Mouse (Mus musculus) hindbrain, postnatal 0 days (tissue): ENCODE data around the gene Stxbp2. TPM values are rescaled to one million over a fixed set of nuclear protein-coding genes. Genes with fewer than 3 reads are reported as not detected.

ENCODE experiments used
- ATAC-seq: fragments of 200-750 bp; cut with Nextera tagmentation; 2 replicates; pipeline ENCODE4 v1.8.0; 2017; ENCODE audit warnings: mild to moderate bottlenecking, moderate TSS enrichment, moderate library complexity
- DNase-seq: peaks from one replicate; pipeline ENCODE4 v3.0.0-alpha.2; 2015; ENCODE audit warnings: low spot score
- H3K27ac ChIP-seq: fragments of 300-500 bp; sonication (generic); 2 replicates; pipeline ENCODE4 v1.5.1; 2014; ENCODE audit warnings: mild to moderate bottlenecking
- H3K27me3 ChIP-seq: fragments of 300-500 bp; sonication (generic); 2 replicates; pipeline ENCODE4 v1.6.1; 2014; ENCODE audit warnings: low read length, mixed read lengths; ENCODE audit not compliant: insufficient read depth
- H3K36me3 ChIP-seq: fragments of 300-500 bp; sonication (generic); 2 replicates; pipeline ENCODE4 v1.6.1; 2014; ENCODE audit warnings: low read length, mixed read lengths; ENCODE audit not compliant: insufficient read depth
- H3K4me1 ChIP-seq: fragments of 300-500 bp; sonication (generic); 2 replicates; pipeline ENCODE4 v1.6.1; 2014; ENCODE audit warnings: antibody characterized with exemption, low read length, mixed read lengths; ENCODE audit not compliant: insufficient read depth
- H3K4me2 ChIP-seq: fragments of 300-500 bp; sonication (generic); 2 replicates; pipeline ENCODE4 v1.6.1; 2014; ENCODE audit warnings: low read depth, mild to moderate bottlenecking, low read length, moderate library complexity, mixed read lengths
- H3K4me3 ChIP-seq: fragments of 300-500 bp; sonication (generic); 2 replicates; pipeline ENCODE4 v1.5.1; 2014; ENCODE audit warnings: low read length
- H3K9ac ChIP-seq: fragments of 300-500 bp; sonication (generic); replicated peaks from 2 replicates; pipeline ENCODE4 v1.6.1; 2014; ENCODE audit warnings: mild to moderate bottlenecking, low read length, moderate library complexity, mixed read lengths
- H3K9me3 ChIP-seq: fragments of 300-500 bp; sonication (generic); 2 replicates; pipeline ENCODE4 v1.6.1; 2016; ENCODE audit warnings: low read length, mixed read lengths
- CTCF ChIP-seq: IDR thresholded peaks from 2 replicates; pipeline ENCODE4 v1.5.1; 2016; ENCODE audit warnings: antibody characterized with exemption, control low read depth, low read depth
- WGBS: fragments of 180-500 bp; shearing (Covaris S2); extraction: QIAGEN DNeasy Blood & Tissue Kit; methylation state at CpG from one replicate; pipeline ENCODE4 v1.1.7; 2014; 5-methylcytosine and 5-hydroxymethylcytosine counted together
- polyA plus RNA-seq: library from polyadenylated mRNA; unstranded; fragments of >200 nt; fragmentation: Nextera tagmentation; extraction: Ambion mirVana; gene quantifications from 2 replicates; pipeline ENCODE4 v1.2.1, GENCODE M21; 2015
- total RNA-seq: library from RNA; depleted of rRNA; stranded (reverse); fragments of >200 nt; gene quantifications from 2 replicates; pipeline ENCODE4 v1.2.3, GENCODE M21; 2014

Gene Stxbp2
- total and polyA plus RNA-seq, 2 experiments from 2014 or later = 23.9 to 32.7 TPM

DNA sequence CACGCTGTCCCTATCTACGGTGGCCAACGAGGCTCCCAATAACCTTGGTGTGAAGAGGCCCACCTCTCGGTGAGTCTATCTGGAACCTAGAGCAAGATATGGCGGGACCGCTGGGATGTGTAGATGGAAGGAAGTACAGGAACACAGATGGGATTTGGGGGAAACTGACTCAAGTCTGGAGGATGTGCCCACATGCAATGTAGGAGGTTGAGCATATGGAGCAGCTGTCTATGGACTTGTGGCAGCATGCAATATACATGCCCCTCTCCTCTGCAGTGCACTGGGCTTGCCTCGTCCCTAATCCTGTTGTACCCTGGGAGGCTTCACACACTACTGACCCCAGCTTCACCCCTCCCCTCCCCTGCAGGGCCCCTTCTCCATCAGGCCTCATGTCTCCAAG, 22.9 kb upstream of the Stxbp2 start:
- Histone ChIP-seq H3K27me3 (no peaks in the 10 kb centered on the region), H3K36me3 (peaks cover 67% of the 10 kb centered on the region), H3K4me3 (no peak overlapping the region), H3K4me2 (no peak overlapping the region), H3K27ac (no peak overlapping the region), H3K4me1 (no peaks in the 10 kb centered on the region), H3K9ac (no peak overlapping the region), H3K9me3 (no peaks in the 10 kb centered on the region)
- ATAC-seq (no peak), DNase-seq (no peak)
- WGBS = 84% methylated on average over 7 of the region's 7 CpGs
- TF ChIP-seq CTCF = no peak

DNA sequence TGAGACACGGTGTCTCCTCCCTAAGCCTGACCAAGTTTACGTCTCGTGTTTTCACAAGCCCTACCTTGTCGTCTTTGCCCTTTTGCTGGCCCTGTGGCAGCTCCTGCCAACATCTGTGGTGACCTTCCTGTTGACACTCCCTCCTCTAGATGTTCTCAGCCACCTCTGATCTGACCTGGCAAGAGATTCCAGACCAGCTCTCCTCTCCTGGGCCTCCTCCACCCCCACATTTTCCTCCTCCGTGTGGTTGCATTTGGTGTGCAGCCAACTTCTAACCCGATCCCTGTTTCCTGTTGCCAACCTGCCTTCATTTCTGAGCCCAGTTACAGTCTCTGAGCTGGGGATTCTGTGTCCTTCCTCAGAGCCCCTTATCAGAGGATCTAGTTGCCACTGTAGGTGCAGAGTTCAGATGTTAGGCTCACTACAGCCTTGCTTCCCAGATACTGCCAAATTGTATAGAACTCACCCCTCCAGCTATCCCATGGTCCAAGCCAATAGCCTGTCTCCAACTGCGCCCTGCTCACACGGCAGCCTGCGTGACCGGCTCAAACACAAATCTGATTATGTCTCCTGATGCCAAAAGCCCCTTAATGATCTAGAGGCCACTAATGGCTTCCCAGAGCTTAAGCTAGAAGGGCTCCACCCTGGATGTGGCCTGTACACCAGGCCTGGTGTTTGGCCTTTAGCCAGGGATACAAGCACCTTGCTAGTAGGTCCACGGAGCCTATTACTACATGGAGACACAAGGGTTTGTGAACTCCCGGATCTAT, 21.5 kb upstream of the Stxbp2 start:
- H3K27me3 ChIP-seq = no peaks in the 10 kb centered on the region
- H3K4me2 ChIP-seq = no peak overlapping the region
- H3K4me3 ChIP-seq = no peak overlapping the region
- no peaks in the 10 kb centered on the region for H3K4me1 ChIP-seq
- H3K36me3 ChIP-seq = peaks cover 67% of the 10 kb centered on the region
- no peak for TF ChIP-seq CTCF
- ATAC-seq (no peak; the same call in 1 of the 2 replicates), DNase-seq (peak; percentile 15)
- no peak overlapping the region for H3K9ac ChIP-seq
- 76% methylated on average over 12 of the region's 12 CpGs for WGBS
- H3K27ac ChIP-seq = peak overlapping the region; percentile 32; the same call in 1 of the 2 replicates
- no peaks in the 10 kb centered on the region for H3K9me3 ChIP-seq

DNA sequence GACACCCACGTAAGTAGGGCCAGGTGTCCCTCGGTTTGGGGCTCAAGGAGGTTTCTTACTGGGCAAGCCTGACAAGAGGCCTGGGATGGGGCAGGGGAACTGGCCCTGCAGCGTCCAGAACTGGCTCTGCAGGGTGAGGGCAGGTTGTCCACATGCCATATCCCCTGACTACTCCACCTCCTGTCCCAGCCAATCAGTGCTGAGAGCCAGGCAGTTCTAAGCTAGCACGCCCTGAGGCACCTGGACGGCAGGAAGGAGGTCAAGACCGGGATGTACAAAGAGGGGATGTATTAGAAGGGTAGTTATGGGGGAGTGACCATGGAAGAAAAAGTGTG, 21.0 kb upstream of the Stxbp2 start:
- Histone ChIP-seq H3K4me2 (no peak overlapping the region), H3K9me3 (no peaks in the 10 kb centered on the region), H3K36me3 (peaks cover 68% of the 10 kb centered on the region), H3K9ac (no peak overlapping the region), H3K4me1 (no peaks in the 10 kb centered on the region), H3K27me3 (no peaks in the 10 kb centered on the region), H3K27ac (no peak overlapping the region), H3K4me3 (no peak overlapping the region)
- no peak; the same call in 1 of the 2 replicates for ATAC-seq
- WGBS = 83% methylated on average over 6 of the region's 6 CpGs
- no peak for DNase-seq
- TF ChIP-seq CTCF = no peak

DNA sequence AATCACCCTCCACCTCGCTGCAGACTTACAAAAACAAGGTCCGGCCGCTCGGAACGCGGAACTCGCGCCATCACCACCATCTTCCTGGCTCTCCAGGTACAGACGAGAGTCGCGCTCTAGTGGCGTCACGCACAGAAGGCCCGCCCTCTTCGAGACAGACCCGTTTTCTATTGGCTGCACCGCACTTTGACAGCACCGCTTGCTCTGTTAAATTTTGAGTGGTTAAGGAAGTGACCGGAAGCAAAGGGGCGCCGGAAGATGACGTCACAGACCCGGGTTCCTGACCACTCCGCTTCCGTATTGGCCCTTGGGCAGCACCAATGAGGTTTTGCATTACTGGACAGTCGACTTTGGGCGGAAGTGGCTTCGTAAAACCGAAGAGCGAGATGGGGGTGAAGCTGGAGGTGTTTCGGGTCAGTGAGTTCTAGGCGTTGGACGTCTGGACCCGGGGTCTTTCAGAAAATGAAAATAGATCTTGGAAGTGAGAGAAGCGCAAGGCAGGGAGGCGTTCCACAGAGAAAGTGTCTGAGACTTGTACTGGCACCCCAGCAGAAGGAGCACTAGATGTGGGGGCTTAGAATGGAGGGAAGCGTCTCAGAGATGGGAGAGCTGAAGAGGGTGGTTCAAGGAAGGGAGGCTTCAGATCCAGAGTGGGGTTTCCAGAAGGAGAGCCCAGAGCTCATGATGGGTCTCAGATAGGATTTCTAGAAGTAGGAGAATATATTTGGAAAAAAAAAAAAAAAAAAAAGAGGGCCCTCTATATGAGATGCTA, 9.4 kb upstream of the Stxbp2 start, which contains the start of the genes Xab2 and Pet100:
Gene Xab2 (minus strand): TSS at position 118 of the 772 bp plus-strand sequence.
Gene Pet100 (plus strand): TSS at position 350 of the 772 bp plus-strand sequence.
- DNase-seq (peak; percentile 100), ATAC-seq (peak; percentile 98)
- Histone ChIP-seq H3K9ac (peak within 1 kb of the TSS; percentile 74), H3K4me1 (peaks cover 5% of the 10 kb centered on the region; the same call in 1 of the 2 replicates), H3K27ac (0 out of 2 replicates have a peak within 1 kb of the TSS, but pooled peaks have one; percentile 54), H3K27me3 (no peaks in the 10 kb centered on the region), H3K4me2 (peak within 1 kb of the TSS; percentile 86), H3K36me3 (peaks cover 17% of the 10 kb centered on the region), H3K9me3 (no peaks in the 10 kb centered on the region), H3K4me3 (peak within 1 kb of the TSS; percentile 90)
- no peak for TF ChIP-seq CTCF
- under 1% methylated on average over 37 of the region's 37 CpGs for WGBS

DNA sequence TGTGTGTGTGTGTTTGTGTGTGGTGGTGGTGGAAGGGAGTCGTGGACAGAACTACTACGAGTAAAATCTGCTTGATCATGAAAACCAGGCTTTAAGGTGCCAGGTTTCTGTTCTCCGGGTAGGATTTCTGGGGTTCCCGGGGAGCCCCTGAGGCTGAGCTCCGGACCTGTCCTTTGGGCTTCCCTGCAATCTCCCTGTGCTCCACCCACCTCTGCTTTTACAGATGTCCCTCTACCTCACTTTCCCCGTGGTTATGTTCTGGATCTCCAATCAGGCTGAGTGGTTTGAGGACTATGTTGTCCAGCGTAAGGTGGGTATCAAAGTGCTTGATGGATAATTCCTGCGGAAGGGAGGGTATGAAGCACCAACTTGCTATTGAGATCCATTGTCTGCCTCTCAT, 8.6 kb upstream of the Stxbp2 start:
- no peak for TF ChIP-seq CTCF
- no peak for DNase-seq
- Histone ChIP-seq H3K36me3 (peaks cover 10% of the 10 kb centered on the region), H3K9ac (peak overlapping the region; percentile 57), H3K4me2 (peak overlapping the region; percentile 86), H3K9me3 (no peaks in the 10 kb centered on the region), H3K27me3 (no peaks in the 10 kb centered on the region), H3K4me3 (peak overlapping the region; percentile 90), H3K4me1 (peaks cover 5% of the 10 kb centered on the region; the same call in 1 of the 2 replicates), H3K27ac (no peak overlapping the region)
- no peak for ATAC-seq
- WGBS = 73% methylated on average over 8 of the region's 8 CpGs

DNA sequence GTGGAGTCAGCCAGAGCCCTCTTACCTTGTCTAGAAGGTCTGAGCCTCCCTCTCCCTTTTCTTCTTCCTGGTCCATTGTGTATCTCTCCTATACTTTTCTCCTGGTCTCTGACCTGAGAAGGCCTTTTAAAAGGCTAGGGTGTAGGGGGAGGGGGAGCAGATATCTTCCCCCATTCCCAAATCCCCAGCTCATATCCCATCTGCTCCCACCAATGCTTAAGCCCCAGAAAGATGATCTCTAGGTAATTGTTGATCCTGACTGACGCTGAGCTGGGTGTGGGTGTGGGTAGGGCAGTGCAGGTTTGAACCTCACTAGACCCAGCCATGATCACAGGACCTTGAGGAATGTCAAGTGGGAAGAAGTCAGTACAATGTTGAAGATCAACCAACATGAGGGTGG, 5.3 kb upstream of the Stxbp2 start, which contains the start of gene Pcp2:
Gene Pcp2 (minus strand): TSS at position 101 of the 400 bp plus-strand sequence.
- no peak within 1 kb of the TSS for H3K4me3 ChIP-seq
- 69% methylated on average over 1 of the region's 1 CpGs for WGBS
- H3K36me3 ChIP-seq = no peaks in the 10 kb centered on the region; the same call in 1 of the 2 replicates
- H3K4me1 ChIP-seq = peaks cover 1% of the 10 kb centered on the region; the same call in 1 of the 2 replicates
- ATAC-seq (no peak), DNase-seq (no peak)
- H3K27ac ChIP-seq = no peak within 1 kb of the TSS
- no peak for TF ChIP-seq CTCF
- no peaks in the 10 kb centered on the region for H3K27me3 ChIP-seq
- no peak within 1 kb of the TSS for H3K4me2 ChIP-seq
- no peaks in the 10 kb centered on the region for H3K9me3 ChIP-seq
- H3K9ac ChIP-seq = no peak within 1 kb of the TSS
